Mouse (Mus musculus): ENCODE results near the gene Clec2g.

DNA sequence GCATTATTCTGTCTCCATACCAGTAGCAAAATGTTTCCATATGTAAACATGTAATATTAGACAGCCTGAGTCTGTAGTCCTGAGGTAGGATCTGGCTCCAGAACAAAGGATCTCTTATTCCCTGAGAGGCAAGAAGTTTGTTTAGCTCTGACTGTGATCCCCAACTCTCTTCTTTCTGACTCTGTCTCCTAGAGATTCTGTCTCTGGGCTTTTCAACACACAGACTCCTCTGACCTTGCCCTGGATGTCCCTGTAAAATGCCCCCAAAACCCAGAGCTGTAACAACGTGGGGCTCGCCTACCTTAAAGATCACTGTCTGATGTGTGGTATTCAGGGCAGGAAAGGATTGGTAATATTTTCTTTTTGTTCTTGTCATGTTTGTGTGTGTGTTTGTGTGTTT, 58.2 kb downstream of the Clec2g start:
- TF ChIP-seq CTCF (IDR thresholded peaks at IDR 0.05; ENCODE audit: control insufficient read depth, insufficient read depth, low read length) = no peak
- TF ChIP-seq POLR2A (IDR thresholded peaks at IDR 0.05; ENCODE audit: borderline replicate concordance, control insufficient read depth, low read depth, low read length) = no peak
